Mouse (Mus musculus): ENCODE measurements around the gene Nr4a3.

DNA sequence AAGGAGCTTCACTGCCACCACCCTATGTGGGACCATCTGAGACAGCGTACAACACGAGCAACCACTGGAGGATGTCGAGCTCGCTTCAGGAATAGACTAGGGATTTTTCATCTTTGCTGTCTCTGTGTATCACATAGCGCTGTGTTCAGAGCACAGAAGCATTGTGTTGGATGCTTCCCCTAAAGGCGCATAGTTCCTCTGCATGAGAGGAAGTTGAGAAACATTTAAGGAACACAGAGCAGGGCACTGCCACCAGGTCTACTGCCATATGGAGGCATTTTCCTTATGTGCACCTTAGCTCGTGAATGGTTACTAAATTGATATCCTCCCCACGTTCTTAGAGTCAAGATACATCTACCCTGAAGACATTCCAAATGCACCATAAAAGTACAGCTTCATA, 55.3 kb downstream of the Nr4a3 start:
- TF ChIP-seq EP300 (IDR thresholded peaks at IDR 0.05; ENCODE audit: insufficient read depth, low read depth, low read length), result no peak
- no peak for TF ChIP-seq POLR2A (IDR thresholded peaks at IDR 0.05; ENCODE audit: insufficient read depth, low read depth, low read length)
- no peak for TF ChIP-seq CTCF (IDR thresholded peaks at IDR 0.05)

Measured in heart, adult 2 months (tissue).